Mouse (Mus musculus): ENCODE results near the gene Ier3.

Gene Ier3

DNA sequence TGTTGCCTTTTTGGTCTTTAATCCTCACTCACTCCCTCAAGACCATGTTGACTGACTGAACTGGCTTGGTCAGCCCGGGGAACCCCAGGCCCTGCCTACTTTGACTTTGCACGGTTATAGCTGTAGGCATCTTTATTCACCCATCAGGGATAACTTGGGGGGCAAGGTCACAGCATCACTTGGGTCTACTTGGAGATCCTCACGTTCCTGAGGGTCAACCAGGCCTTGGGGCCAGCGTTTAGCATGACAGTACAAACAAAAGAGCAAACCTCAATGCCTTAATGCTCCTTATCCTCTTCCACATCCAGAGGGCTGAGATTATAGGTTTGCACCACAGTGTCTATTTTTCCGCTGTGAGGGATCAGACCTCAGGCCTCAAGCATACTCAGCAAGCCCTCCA lies 9.2 kb upstream of the Ier3 start:
- DNase-seq (ENCODE audit: low spot score) = no peak

DNA sequence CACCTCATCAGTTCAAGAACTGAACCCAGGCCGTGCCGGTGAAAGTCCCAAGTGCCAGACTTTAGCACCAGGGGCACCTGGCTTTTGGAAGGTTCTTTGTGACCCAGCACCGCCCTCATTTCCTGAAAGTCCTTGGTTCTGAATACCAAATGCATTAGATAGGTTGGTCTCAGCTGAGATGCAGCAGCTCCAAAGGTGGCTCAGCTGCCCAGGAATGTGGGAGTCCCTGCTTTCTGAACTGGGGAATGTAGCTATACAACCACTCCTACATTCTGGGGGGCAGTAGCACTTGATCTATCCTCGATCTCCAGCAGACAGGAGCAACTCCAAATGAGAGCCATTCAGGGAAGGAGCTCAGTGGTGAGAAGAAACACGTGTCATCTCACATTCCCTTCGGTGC lies 8.7 kb upstream of the Ier3 start:
- no peak for DNase-seq (ENCODE audit: low spot score)

DNA sequence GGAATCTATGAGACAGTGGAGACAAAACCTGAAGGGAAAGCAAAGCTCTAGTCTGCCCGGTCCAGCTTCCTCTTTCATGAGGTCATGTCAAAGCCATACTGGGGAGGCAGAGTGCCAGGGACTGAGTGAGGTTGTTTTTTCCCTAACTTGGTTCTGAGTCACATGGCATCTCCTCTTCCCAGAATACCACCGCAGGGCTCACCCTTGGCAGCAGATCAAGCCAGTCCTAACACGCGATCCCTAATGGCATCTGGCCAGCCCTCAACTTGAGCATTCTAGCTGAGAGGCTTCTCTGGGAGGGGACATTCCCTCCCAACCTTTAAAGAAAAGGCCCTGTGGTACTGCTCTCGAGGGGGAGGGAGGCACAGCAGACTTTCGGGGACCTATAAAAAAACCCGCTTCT lies 8.2 kb upstream of the Ier3 start:
- DNase-seq (ENCODE audit: low spot score) = no peak

DNA sequence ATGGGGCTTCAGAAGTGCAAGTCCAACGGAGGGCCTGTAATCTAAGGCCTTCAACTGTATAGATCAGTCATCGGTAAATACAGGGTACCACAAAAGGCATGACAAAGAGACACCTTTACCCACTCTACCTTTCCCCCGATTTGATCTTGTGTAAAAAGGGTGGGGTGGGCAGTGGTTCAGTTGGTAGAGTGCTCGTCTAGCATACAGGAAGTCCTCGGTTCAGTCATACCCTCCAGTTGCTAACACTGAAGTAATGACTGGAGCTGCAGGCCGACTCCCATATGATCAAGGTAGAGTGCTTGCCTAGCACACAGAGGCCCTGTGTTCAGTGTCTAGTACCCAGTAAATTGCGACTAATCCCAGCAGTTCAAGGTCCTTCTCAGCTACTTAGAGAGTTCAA lies 7.8 kb upstream of the Ier3 start:
- no peak for DNase-seq (ENCODE audit: low spot score)

DNA sequence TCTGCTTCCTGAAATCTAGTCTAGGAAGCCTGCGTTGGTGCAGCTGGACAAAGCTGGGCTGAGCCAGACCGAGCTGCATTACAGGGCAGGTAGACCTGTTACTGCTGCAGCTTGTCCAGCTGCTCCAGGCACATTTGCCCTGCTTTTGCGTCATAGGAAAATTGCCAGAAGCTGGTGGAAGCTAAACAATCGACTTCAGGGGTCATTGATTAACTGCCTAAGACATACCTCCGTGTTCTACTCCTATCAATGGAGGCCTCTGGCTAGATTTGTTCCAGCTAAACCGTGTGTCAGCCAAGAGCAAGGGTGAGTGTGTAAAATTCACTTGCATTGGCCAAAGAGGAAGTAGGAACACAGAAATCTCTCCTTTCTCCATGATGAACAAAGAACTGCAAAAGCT lies 6.8 kb upstream of the Ier3 start:
- no peak for DNase-seq (ENCODE audit: low spot score)

DNA sequence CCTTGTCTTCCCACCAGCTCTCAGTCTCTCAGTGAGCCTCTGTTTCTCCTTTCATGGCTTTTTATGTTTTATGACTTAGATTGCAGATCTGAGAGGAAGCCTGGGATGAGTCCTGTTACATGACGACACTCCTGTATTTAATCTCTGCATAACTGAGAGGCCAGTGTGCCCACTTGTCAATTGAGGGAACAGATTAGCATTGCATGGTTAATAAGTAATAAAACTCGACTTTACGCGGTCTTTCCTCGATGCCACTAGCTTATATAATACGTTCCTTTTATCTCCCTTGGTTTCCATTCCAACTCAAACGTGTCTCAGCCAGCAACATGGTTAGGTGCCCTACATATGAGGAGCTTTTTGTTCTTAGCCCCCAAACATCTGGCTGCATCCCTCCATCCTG lies 5.6 kb upstream of the Ier3 start:
- no peak for DNase-seq (ENCODE audit: low spot score)

DNA sequence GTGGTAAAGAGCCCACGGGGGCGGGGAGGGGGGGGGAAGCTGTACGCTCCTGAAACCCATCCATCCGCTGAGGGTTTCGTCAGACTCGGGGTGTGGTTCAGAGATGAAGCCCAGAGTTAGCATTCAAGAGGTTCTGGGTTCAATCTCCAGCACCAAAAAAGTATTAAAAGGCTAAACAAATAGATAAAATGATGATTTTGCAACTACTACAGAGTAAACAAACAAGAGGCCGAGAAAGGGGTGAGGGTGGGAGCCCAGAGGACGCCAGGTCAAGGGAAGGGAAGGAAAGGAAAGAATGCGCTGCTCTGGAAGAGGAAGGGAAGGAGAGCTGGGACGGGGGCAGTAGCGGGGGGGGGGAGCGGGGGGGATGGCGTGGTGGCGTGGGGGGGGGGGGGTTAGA lies 4.8 kb upstream of the Ier3 start:
- DNase-seq (ENCODE audit: low spot score) = no peak

DNA sequence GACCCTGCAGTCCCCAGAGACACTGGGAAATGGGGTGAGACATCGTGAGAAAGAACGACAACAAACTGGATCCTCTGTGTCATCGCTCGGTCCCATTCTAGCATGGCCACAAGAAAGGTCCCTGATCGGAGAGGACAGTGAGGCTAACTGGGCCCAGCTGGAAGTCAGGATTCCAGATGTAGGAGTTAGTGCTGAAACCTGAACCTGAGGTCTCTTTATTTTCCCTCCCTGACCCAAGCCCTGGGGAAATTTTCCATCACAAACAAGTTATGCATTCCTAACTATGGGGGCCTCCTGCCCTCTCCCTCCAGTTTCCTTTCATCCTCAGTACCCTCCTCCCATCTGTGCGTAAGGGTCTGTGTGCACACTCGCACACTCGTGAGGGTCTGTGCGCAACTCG lies 4.3 kb upstream of the Ier3 start:
- no peak for DNase-seq (ENCODE audit: low spot score)

DNA sequence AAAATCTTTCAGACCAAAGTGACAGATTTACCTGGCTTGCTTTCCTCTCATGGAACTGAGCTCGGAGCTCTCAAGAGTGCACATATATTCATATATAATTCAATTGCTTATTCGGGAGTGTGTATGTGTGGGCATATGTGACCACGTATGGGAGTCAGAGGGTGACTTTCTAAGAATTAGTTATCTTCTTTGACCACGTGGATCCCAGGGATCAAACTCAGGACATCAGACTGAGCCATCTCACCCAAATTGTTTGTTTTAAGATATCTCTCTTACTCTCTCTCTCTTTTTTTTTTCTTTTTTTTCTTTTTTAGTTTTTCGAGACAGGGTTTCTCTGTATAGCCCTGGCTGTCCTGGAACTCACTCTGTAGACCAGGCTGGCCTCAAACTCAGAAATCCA lies 1.4 kb upstream of the Ier3 start:
- DNase-seq (ENCODE audit: low spot score) = no peak

DNA sequence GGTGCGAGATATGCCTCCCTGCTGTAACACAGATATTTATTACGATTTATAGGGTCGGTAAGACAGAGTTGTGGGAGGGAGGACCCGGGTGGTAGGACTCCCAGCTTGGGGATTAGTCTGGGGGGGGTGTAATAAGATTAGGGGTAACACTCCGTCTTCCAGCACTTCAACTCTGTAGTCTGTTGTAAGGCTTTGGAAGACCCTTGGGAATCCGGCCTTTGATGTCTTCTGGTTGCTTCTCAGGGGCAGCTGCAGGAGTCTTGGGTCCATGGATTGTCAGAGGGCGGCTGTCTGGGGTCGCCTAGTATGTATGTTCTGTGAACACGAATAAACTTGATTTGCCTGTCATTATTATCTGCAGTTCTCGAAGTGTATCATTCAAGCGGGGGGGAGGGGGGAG lies 1.1 kb downstream of the Ier3 start:
- DNase-seq (ENCODE audit: low spot score) = no peak

DNA sequence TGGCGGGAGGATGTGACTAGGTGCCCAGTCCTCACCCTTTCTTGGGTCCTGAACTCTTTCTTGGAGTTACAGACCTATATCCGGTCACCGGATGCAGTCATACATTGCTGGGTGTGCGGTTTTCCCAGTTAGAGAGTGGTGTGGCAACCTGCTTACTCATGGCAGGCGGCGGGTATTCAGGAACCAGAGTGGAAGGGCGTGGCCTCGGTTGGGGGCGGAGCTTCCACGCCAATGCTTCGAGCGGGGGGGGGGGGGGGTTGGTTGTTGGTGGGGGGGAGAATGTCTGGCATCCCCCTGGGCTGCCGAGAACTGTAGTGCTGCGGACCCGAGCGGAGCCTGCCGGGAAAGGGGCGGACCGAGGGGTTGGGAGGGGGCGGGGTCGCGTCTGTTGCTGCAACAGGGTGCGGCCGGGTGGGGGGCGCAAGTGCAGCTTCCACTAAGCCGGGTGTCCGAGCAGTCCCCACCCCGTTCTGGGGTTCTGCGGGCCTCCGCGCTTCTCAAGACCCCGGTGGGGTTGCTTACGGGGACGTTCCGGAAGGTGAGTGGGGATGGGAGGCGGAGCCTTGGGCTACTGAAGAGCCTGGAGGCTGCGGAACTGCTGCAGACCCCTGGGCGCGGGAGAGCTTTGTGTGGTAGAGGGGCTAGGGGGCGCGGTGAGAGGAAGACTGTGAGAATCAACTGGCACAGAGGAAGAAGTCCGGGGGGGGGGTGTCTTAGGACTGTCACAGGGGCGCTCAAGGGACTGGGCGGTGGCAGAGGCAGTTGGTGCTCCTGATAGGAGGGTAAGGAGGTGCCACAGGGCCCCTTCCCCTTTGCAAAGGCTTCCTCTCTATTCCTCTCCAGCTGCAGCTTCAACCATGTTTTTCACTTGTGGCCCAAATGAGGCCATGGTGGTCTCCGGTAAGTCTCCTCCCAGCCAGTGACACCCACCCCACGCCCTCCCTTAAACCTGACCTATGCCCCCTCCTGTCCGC lies 1.8 kb downstream of the Ier3 start, which contains the start of gene Flot1:
Gene Flot1, plus strand, starts transcription at position 267 of the 974 bp plus-strand sequence.
- DNase-seq (ENCODE audit: low spot score) = peak; percentile 58

DNA sequence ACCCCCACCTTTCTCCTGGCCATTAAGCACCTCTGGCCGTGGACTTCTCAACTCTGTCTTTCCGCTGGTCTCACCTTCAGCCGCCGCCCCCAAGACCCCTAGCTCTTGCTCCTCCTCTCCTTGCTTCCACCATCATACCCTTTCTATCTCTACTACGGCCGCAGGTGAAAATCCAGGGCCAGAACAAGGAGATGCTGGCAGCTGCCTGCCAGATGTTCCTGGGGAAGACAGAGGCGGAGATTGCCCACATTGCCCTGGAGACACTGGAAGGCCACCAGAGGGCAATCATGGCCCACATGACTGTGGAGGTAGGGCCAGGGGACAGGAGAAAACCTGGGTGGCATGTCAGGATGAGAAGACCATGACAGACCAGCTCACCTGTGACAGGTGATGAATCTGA lies 2.9 kb downstream of the Ier3 start:
- no peak for DNase-seq (ENCODE audit: low spot score)

DNA sequence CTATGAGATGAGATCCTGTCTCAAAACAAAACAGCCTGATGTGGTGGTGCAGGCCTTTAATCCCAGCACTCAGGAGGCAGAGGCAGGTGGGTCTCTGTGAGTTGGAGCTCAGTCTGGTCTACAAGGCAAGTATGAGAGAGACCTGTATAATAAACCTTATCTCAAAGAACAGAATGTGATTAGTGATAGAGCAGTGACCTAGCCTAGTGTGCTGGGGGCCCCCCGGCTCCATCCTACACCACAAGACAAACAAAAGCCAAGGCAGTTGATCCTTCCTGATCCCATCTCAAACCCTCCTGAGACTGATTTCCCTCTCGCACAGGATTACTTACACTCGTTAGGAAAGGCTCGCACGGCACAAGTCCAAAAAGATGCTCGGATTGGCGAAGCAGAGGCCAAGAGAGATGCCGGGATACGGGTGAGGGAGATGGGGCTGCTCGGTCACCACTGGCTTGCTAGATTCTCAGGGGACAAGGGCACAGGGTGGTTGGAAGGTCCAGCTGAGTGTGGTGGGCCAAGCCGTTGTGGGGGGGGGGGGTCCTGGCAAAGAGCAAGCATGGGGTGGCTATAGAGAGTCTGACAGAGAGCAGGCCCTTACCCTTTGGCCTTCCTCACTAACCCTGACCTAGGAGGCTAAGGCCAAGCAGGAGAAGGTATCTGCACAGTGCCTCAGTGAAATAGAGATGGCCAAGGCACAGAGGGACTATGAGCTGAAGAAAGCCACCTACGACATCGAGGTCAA lies 3.8 kb downstream of the Ier3 start:
- no peak for DNase-seq (ENCODE audit: low spot score)

DNA sequence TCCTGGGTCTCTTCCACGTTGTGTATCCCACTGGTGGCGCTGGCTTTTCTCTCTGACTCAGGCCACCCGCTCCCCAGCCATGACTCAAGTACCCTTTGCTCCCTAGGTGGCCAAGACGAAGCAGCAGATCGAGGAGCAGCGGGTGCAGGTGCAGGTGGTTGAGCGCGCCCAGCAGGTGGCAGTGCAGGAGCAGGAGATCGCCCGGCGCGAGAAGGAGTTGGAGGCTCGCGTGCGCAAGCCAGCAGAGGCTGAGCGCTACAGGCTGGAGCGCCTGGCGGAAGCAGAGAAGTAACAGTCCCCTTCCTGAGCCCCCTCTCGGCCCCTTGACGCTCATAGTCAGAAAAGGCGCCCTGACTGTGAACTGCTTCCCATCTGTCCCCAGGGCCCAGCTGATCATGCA lies 8.3 kb downstream of the Ier3 start:
- DNase-seq (ENCODE audit: low spot score) = no peak

DNA sequence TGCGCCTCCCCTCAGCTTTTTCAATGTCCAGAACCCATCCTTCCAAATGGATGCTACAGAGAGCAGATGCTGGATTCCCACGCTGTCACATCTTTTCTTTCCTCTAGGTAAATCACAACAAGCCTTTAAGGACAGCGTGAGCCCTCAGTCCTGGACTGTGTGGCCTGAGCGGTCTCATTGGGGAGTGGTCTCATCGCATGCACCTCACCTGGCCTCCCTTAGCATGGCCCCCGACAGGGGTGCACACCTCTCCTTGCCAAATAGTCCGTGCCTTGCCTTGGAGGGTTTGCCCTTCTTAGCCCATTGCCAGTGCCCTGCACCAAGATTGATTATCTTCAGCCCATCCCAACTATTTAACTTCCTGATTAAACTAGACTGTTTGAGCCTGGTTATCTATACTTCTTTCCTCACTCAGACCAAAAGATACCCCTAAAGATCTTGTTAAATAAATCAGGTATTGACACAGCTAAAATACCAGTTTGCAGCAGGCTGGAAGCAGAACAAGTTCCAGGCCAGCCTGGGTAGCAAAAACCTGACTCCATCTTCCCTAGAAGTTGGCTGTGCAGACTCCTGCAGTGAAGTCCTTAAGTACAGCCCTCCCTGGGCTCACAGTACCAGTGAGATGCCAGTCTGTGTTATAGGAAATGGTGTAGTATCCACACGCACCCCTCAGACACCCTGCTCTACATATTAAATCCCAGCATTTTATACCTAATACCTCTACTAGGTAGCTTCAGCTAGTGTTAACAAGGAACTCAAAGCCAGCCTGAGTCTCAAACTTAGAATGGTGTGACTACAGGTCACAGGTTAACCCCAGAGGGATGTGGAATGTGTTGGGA lies 11.1 kb downstream of the Ier3 start:
- DNase-seq (ENCODE audit: low spot score) = no peak

DNA sequence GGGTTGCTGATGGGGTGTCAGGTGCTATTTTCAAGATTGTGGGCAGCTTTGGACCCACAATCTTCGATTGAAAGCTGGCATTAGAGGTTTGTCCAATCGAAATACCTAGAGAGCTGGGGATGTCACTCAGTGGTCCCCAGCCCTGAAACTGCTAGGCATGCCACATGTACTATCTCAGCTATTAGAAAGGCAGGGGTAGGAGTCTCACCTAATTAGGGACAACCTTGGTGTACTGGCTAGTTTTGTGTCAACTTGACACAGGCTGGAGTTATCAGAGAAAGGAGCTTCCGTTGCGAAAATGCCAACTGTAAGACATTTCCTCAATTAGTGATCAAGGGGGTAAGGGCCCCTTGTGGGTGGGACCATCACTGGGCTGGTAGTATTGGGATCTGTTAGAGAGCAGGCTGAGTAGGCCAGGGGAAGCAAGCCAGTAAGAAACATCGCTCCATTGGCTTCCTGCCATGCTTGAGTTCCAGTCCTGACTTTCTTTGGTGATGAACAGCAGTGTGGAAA lies 11.8 kb downstream of the Ier3 start:
- DNase-seq (ENCODE audit: low spot score) = no peak

DNA sequence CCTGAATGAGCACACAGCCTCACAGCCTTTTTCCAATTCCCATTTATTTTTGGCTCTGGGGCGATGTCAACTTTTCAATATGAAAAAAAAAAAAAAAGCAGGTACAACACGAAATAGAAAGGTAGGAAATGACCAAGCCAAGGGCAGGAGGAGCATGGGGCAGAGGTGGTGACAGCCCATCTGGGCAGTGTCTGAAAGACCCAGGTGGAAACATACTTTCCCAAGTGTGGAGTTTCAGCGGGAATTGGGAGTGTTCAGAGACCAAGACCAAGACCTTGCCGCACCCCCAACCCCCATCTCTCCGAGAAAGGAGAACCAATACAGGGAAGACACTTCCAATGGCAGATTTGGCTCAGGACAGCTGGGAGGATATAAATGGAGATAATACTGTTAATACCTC lies 12.4 kb downstream of the Ier3 start:
- DNase-seq (ENCODE audit: low spot score) = no peak

DNA sequence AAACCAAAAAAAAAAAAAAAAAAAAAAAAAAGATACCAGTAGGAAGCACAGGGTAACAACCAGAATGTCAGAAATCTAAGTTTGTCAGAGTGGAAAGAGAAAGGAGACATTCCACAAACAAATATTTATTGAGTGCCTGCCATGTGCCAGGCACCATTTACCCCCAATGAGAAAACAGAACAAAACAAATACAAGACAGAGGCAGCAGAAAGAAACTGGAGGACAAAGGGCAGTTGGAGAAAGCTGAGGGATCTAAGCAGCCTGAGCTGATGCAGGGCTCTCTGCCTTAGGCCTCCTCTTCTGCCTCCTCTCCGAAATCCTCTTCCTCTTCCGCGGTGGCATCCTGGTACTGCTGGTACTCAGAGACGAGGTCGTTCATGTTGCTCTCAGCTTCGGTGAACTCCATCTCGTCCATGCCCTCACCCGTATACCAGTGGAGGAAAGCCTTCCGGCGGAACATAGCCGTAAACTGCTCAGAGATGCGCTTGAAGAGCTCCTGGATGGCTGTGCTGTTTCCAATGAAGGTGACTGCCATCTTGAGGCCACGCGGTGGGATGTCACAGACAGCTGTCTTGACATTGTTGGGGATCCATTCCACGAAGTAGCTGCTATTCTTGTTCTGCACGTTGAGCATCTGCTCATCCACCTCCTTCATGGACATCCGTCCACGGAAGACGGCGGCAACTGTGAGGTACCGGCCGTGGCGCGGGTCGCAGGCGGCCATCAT lies 13.4 kb downstream of the Ier3 start:
- DNase-seq (ENCODE audit: low spot score) = no peak

DNA sequence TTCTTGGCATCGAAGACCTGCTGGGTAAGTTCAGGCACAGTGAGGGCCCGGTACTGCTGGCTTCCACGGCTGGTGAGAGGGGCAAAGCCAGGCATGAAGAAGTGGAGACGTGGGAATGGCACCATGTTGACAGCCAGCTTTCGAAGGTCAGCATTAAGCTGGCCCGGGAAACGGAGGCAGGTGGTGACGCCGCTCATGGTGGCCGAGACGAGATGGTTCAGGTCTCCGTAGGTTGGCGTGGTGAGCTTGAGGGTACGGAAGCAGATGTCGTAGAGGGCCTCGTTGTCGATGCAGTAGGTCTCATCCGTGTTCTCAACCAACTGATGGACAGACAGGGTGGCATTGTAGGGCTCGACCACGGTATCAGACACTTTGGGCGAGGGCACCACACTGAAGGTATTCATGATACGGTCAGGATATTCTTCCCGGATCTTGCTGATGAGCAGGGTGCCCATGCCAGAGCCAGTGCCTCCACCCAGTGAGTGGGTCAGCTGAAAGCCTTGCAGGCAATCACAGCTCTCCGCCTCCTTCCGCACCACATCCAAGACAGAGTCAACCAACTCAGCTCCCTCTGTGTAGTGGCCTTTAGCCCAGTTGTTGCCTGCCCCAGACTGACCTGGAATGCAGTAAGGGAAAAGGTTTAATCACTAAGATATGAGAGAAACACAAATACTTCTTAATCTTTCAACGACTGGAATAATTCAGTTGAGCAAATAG lies 14.1 kb downstream of the Ier3 start:
- DNase-seq (ENCODE audit: low spot score) = no peak

DNA sequence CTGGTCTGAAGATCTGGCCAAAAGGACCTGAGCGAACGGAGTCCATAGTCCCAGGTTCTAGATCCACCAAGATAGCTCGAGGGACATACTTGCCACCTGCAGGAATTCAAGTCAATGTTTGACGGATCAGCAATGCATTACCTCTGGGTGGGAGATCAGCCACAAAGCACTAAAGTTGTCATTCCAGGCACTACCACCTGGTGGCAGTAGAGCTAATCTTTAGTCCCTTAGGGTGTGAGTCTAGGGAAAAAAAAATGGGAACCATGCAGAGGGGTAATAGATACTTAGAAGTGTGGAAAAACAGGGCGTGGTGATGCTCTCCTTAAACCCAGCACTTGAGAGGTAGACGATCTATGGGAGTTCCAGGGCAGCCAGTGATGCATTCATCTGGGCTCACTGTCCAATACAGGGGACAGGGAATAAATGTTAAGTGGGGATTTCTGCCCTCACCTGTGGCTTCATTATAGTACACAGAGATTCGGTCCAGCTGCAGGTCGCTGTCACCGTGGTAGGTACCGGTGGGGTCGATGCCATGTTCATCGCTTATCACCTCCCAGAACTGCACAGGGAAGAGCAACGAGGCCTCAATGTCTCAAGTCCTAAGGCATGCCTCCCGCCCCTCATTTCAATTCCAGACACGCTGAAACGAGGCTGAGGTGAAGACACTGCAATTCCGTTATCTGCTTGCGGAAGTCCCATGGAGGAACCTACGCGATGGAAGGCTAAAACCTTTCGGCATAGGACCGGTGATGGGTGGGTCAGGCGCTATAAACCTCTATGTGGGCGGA lies 14.9 kb downstream of the Ier3 start:
- DNase-seq (ENCODE audit: low spot score) = no peak

Data from ovary, postnatal 10 days (tissue).